Mouse (Mus musculus): ENCODE measurements around the gene Cdkn2a. TPM values are rescaled to one million over a fixed set of nuclear protein-coding genes. Genes with fewer than 3 reads are reported as not detected.

Gene Cdkn2a
- polyA plus RNA-seq, 1 experiment = not detected

- TF ChIP-seq GATA1 (IDR thresholded peaks at IDR 0.05; ENCODE audit: low read length) = no peak
Observed at GRCm38 (mm10) chr4:89286566-89286965, 7.9 kb downstream of the Cdkn2a start.

- TF ChIP-seq GATA1 (IDR thresholded peaks at IDR 0.05; ENCODE audit: low read length) = no peak
Observed at GRCm38 (mm10) chr4:89285688-89286087, 8.8 kb downstream of the Cdkn2a start.

GRCm38 (mm10) chr4:89282661-89283060, 11.8 kb downstream of the Cdkn2a start:
- no peak for TF ChIP-seq GATA1 (IDR thresholded peaks at IDR 0.05; ENCODE audit: low read length)

GRCm38 (mm10) chr4:89282036-89282566, 12.4 kb downstream of the Cdkn2a start:
- no peak for TF ChIP-seq GATA1 (IDR thresholded peaks at IDR 0.05; ENCODE audit: low read length)

- no peak for TF ChIP-seq GATA1 (IDR thresholded peaks at IDR 0.05; ENCODE audit: low read length)
Observed at GRCm38 (mm10) chr4:89281236-89281635, 13.2 kb downstream of the Cdkn2a start.

GRCm38 (mm10) chr4:89279641-89280040, 14.8 kb downstream of the Cdkn2a start:
- no peak for TF ChIP-seq GATA1 (IDR thresholded peaks at IDR 0.05; ENCODE audit: low read length)

GRCm38 (mm10) chr4:89277381-89277940, 17.0 kb downstream of the Cdkn2a start:
- no peak for TF ChIP-seq GATA1 (IDR thresholded peaks at IDR 0.05; ENCODE audit: low read length)

GRCm38 (mm10) chr4:89276669-89277219, 17.7 kb downstream of the Cdkn2a start:
- no peak for TF ChIP-seq GATA1 (IDR thresholded peaks at IDR 0.05; ENCODE audit: low read length)

GRCm38 (mm10) chr4:89275811-89276584, 18.5 kb downstream of the Cdkn2a start:
- no peak for TF ChIP-seq GATA1 (IDR thresholded peaks at IDR 0.05; ENCODE audit: low read length)

- no peak for TF ChIP-seq GATA1 (IDR thresholded peaks at IDR 0.05; ENCODE audit: low read length)
Observed at GRCm38 (mm10) chr4:89274829-89275548, 19.5 kb downstream of the Cdkn2a start.

- TF ChIP-seq GATA1 (IDR thresholded peaks at IDR 0.05; ENCODE audit: low read length) = no peak
Observed at GRCm38 (mm10) chr4:89274006-89274405, 20.4 kb downstream of the Cdkn2a start.

- no peak for TF ChIP-seq GATA1 (IDR thresholded peaks at IDR 0.05; ENCODE audit: low read length)
Observed at GRCm38 (mm10) chr4:89273585-89273984, 20.9 kb downstream of the Cdkn2a start.

GRCm38 (mm10) chr4:89272961-89273540, 21.4 kb downstream of the Cdkn2a start:
- TF ChIP-seq GATA1 (IDR thresholded peaks at IDR 0.05; ENCODE audit: low read length) = no peak

- no peak for TF ChIP-seq GATA1 (IDR thresholded peaks at IDR 0.05; ENCODE audit: low read length)
Observed at GRCm38 (mm10) chr4:89272101-89272718, 22.2 kb downstream of the Cdkn2a start.

- TF ChIP-seq GATA1 (IDR thresholded peaks at IDR 0.05; ENCODE audit: low read length) = no peak
Observed at GRCm38 (mm10) chr4:89257768-89258167, 36.7 kb downstream of the Cdkn2a start.
